Mouse (Mus musculus) forebrain, embryonic 15.5 days (tissue): ENCODE measurements around the gene Gm38393. TPM values are rescaled to one million over a fixed set of nuclear protein-coding genes. Genes with fewer than 3 reads are reported as not detected.

Source experiments
- ATAC-seq: fragments of 200-750 bp; cut with Nextera tagmentation; replicated peaks from 2 replicates; pipeline ENCODE4 v1.8.0; 2017; ENCODE audit warnings: mild to moderate bottlenecking, moderate TSS enrichment, moderate library complexity
- H3K27ac ChIP-seq: fragments of 300-500 bp; sonication (generic); replicated peaks from 2 replicates; pipeline ENCODE4 v1.5.1; 2015; ENCODE audit warnings: mild to moderate bottlenecking, inconsistent platforms
- H3K27me3 ChIP-seq: fragments of 300-500 bp; sonication (generic); 2 replicates; pipeline ENCODE4 v1.6.1; 2015; ENCODE audit warnings: inconsistent platforms
- H3K36me3 ChIP-seq: fragments of 300-500 bp; sonication (generic); 2 replicates; pipeline ENCODE4 v1.6.1; 2015; ENCODE audit warnings: mild to moderate bottlenecking, inconsistent platforms
- H3K4me1 ChIP-seq: fragments of 300-500 bp; sonication (generic); 2 replicates; pipeline ENCODE4 v1.6.1; 2015; ENCODE audit warnings: inconsistent platforms
- H3K4me2 ChIP-seq: fragments of 300-500 bp; sonication (generic); replicated peaks from 2 replicates; pipeline ENCODE4 v1.6.1; 2015; ENCODE audit warnings: mild to moderate bottlenecking, inconsistent platforms
- H3K4me3 ChIP-seq: fragments of 300-500 bp; sonication (generic); 2 replicates; pipeline ENCODE4 v1.5.1; 2015; ENCODE audit warnings: mild to moderate bottlenecking, inconsistent platforms
- H3K9ac ChIP-seq: fragments of 300-500 bp; sonication (generic); replicated peaks from 2 replicates; pipeline ENCODE4 v1.6.1; 2015; ENCODE audit warnings: mild to moderate bottlenecking, inconsistent platforms
- H3K9me3 ChIP-seq: fragments of 300-500 bp; sonication (generic); 2 replicates; pipeline ENCODE4 v1.6.1; 2016; ENCODE audit warnings: inconsistent platforms
- WGBS: fragments of 180-500 bp; shearing (Covaris S2); methylation state at CpG from one replicate; pipeline ENCODE4 v1.1.7; 2015; ENCODE audit warnings: mixed read lengths; 5-methylcytosine and 5-hydroxymethylcytosine counted together
- polyA plus RNA-seq: library from polyadenylated mRNA; unstranded; fragments of >200 nt; fragmentation: Nextera tagmentation; extraction: Ambion mirVana; gene quantifications from 2 replicates; pipeline ENCODE4 v1.2.1, GENCODE M21; 2015

The Gm38393 gene
- polyA plus RNA-seq, result 2.6 and 2.9 TPM in 2 replicates

DNA sequence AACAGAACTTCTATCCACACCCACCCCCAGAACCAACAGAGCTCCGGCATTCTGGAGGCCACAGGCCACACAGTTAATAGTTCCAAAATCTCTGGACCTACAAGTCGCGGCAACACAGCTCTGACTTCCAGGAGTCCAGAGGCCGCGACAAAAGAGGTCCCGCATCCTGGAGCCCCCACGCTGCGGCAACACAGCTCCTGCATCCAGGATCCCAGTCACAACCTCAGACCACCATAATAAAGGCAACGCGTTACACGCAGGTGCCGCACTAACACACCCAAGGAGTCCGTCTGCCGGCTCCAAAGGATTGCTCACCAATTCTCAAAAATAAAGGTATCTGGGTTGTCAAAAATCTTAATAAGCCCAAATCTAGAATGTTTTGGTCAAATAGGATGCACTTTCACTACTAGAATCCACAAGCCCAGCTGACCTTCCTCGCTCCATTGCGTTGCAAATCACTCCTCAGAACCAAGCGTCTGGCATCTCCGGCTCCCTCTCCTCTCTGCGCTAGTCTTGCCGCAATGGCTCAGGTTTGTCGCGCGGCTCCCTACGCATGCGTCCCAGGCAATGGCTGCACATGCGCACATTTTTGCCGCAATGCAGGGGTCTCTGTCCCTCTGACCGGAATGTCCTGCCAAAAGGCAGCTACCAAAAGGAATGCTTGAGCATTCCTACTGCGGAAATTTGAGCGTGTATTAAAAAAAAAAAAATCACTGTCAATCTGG is at the start of gene Gm38393, which contains the start of gene Snurf:
Gene Gm38393 (minus strand): TSS at position 459 of the 725 bp plus-strand sequence.
Gene Snurf (minus strand): TSS at position 444 of the 725 bp plus-strand sequence.
- peak; percentile 73 for ATAC-seq
- WGBS, result 43% methylated on average over 30 of the region's 30 CpGs
- Histone ChIP-seq H3K9ac (peak within 1 kb of the TSS; percentile 68), H3K9me3 (peaks cover 9% of the 10 kb centered on the region; the same call in 1 of the 2 replicates), H3K4me1 (no peaks in the 10 kb centered on the region), H3K4me2 (peak within 1 kb of the TSS; percentile 36), H3K4me3 (peak within 1 kb of the TSS; percentile 66), H3K27ac (peak within 1 kb of the TSS; percentile 92), H3K27me3 (no peaks in the 10 kb centered on the region), H3K36me3 (no peaks in the 10 kb centered on the region)

GRCm38 (mm10) chr7:60047481-60048201 is 42.8 kb upstream of the Gm38393 start:
- WGBS, result 62% methylated on average over 6 of the region's 6 CpGs
- Histone ChIP-seq H3K27ac (peak overlapping the region; percentile 65), H3K9ac (no peak overlapping the region), H3K36me3 (no peaks in the 10 kb centered on the region), H3K4me3 (peak overlapping the region; percentile 27), H3K27me3 (no peaks in the 10 kb centered on the region), H3K4me2 (peak overlapping the region; percentile 8; the same call in 1 of the 2 replicates), H3K9me3 (no peaks in the 10 kb centered on the region), H3K4me1 (no peaks in the 10 kb centered on the region)
- ATAC-seq, result peak; percentile 82

- H3K27ac ChIP-seq, result no peak overlapping the region
- WGBS, result 69% methylated on average over 3 of the region's 3 CpGs
- no peak for ATAC-seq
- H3K4me1 ChIP-seq, result no peaks in the 10 kb centered on the region
- no peaks in the 10 kb centered on the region for H3K27me3 ChIP-seq
- no peaks in the 10 kb centered on the region for H3K9me3 ChIP-seq
- no peak overlapping the region for H3K4me3 ChIP-seq
- no peak overlapping the region for H3K9ac ChIP-seq
- H3K4me2 ChIP-seq, result no peak overlapping the region
- H3K36me3 ChIP-seq, result no peaks in the 10 kb centered on the region
Measured at GRCm38 (mm10) chr7:60013186-60013585, 8.3 kb upstream of the Gm38393 start.

GRCm38 (mm10) chr7:60007727-60008360 is 3.0 kb upstream of the Gm38393 start:
- H3K27me3 ChIP-seq, result no peaks in the 10 kb centered on the region
- ATAC-seq, result no peak
- H3K9ac ChIP-seq, result no peak overlapping the region
- no peaks in the 10 kb centered on the region for H3K36me3 ChIP-seq
- no peaks in the 10 kb centered on the region for H3K4me1 ChIP-seq
- no peak overlapping the region for H3K27ac ChIP-seq
- H3K4me2 ChIP-seq, result no peak overlapping the region
- no peak overlapping the region for H3K4me3 ChIP-seq
- WGBS, result 42% methylated on average over 3 of the region's 3 CpGs
- H3K9me3 ChIP-seq, result peaks cover 9% of the 10 kb centered on the region; the same call in 1 of the 2 replicates

DNA sequence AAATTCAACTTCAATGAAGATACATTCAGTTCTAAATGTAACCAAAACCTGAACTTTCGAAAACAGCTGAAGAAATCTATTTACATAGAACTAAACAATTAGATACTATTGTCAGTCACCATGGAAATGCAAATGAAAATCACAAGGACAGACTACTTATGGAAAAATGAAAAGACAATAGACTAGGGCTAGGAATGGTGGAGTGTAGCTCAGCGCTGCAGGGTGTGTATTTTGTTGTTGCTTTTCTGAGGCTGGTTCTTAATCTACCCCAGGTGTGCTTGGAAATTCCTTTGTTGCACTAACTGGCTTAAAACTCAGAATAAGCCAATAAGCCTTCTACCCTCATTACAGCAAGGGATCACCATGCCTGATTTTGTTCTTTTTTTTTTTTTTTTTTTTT is 1.4 kb upstream of the Gm38393 start:
- H3K4me1 ChIP-seq, result no peaks in the 10 kb centered on the region
- no peak overlapping the region for H3K9ac ChIP-seq
- H3K4me3 ChIP-seq, result no peak overlapping the region
- peaks cover 9% of the 10 kb centered on the region; the same call in 1 of the 2 replicates for H3K9me3 ChIP-seq
- H3K27me3 ChIP-seq, result no peaks in the 10 kb centered on the region
- no peak overlapping the region for H3K27ac ChIP-seq
- WGBS, result 41% methylated on average over 2 of the region's 2 CpGs
- no peak for ATAC-seq
- no peaks in the 10 kb centered on the region for H3K36me3 ChIP-seq
- no peak overlapping the region for H3K4me2 ChIP-seq

DNA sequence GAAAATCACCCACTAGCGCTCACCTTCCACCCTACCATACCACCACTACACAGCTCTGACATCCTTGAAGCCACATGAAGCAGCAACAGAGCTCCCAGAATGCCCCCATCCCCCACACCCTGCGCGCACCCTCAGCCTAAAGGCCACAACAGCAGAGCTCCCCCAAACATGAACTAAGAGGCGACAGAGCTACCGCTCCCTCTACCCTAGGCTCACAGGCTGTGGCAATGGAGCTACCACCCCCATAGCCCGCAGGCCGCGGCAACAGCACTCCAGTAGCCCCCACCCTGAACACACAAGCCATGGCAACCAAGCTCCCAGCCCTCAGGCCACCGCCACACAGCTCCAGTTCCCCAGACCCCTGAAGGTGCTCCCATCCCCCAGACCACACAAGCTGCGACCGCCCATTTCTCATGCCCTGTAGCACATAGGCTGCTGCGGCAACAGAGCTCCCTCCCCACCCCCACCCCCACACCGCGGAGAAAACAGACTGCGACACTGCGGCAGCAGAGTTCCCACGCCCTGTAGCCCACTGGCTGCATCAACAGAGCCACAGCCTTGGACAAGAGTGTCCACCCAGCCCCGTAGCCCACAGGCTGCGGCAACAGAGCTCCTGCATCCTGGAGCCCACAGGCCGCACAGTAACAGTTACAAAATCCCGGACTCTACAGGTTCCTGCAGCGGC is 801 bp downstream of the Gm38393 start:
- H3K9ac ChIP-seq, result peak overlapping the region; percentile 68
- peak overlapping the region; percentile 66 for H3K4me3 ChIP-seq
- no peaks in the 10 kb centered on the region for H3K4me1 ChIP-seq
- H3K9me3 ChIP-seq, result peaks cover 9% of the 10 kb centered on the region; the same call in 1 of the 2 replicates
- 44% methylated on average over 22 of the region's 22 CpGs for WGBS
- peak overlapping the region; percentile 36 for H3K4me2 ChIP-seq
- peak; percentile 86 for ATAC-seq
- no peaks in the 10 kb centered on the region for H3K36me3 ChIP-seq
- H3K27me3 ChIP-seq, result no peaks in the 10 kb centered on the region
- H3K27ac ChIP-seq, result peak overlapping the region; percentile 92

DNA sequence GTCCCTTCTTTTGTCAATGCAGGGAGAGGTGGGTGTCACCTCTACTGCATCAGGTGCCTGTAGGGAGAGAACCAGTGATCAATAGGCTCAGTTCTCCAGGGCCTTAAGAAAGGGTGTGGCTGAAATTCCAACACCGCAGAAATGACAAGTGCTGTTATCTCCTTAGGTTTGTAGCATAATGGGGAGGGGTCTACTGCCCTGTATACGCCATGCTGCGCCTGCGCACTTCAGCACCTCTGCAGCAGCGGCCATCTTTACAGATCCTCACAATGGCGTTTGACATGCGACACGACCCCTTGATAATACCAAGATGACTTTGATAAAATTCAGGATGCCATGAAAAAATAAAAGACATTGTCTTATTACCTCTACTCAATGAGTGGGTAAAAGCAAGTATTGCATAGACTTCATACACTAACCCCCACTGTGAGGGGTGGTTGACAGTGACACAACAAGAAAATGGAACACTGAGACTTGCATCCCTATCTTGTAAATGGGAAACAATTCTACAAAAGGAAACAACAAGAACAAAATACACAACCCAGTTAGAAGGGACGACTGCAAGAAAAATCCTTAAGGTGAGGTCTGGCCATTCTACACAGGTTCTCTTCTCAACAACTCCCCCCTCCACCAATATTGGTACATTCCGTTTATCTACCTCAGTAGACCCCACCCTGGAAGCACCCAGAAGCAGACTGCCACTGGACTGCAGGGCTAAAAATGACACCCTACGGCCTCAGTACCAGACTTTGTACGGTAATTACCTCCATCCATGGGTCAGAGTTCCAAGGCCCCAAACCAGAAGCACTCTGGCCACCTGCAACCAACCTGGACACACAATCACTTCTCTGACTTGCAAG is 1.6 kb downstream of the Gm38393 start:
- peak; percentile 84 for ATAC-seq
- Histone ChIP-seq H3K4me3 (peak overlapping the region; percentile 66), H3K27me3 (no peaks in the 10 kb centered on the region), H3K4me2 (peak overlapping the region; percentile 36), H3K9ac (peak overlapping the region; percentile 68), H3K9me3 (peaks cover 9% of the 10 kb centered on the region; the same call in 1 of the 2 replicates), H3K4me1 (no peaks in the 10 kb centered on the region), H3K36me3 (no peaks in the 10 kb centered on the region), H3K27ac (peak overlapping the region; percentile 92)
- WGBS, result 45% methylated on average over 12 of the region's 12 CpGs

GRCm38 (mm10) chr7:59978646-59979045 is 26.2 kb downstream of the Gm38393 start:
- Histone ChIP-seq H3K9ac (no peak overlapping the region), H3K27me3 (no peaks in the 10 kb centered on the region), H3K4me1 (no peaks in the 10 kb centered on the region), H3K27ac (no peak overlapping the region), H3K4me3 (no peak overlapping the region), H3K36me3 (peaks cover 12% of the 10 kb centered on the region), H3K9me3 (no peaks in the 10 kb centered on the region), H3K4me2 (no peak overlapping the region)
- ATAC-seq, result no peak
- WGBS, result 66% methylated on average over 1 of the region's 1 CpGs

Other genes with a start within 250 kb of the Gm38393 start
- gene Snurf, start within 50 bp of the Gm38393 start, polyA plus RNA-seq, result 371 and 384 TPM in 2 replicates
- gene Snrpn, start 135.2 kb upstream of the Gm38393 start, polyA plus RNA-seq, result 477 and 487 TPM in 2 replicates